Mouse (Mus musculus) hindbrain, postnatal 0 days (tissue): ENCODE measurements around the gene Gm9944. TPM values are rescaled to one million over a fixed set of nuclear protein-coding genes. Genes with fewer than 3 reads are reported as not detected.
A peak's percentile ranks its signal among the peaks of the same experiment; 100 is the strongest.

ENCODE experiments used
- ATAC-seq: fragments of 200-750 bp; cut with Nextera tagmentation; 2 replicates; pipeline ENCODE4 v1.8.0; 2017; ENCODE audit warnings: mild to moderate bottlenecking, moderate TSS enrichment, moderate library complexity
- DNase-seq: peaks from one replicate; pipeline ENCODE4 v3.0.0-alpha.2; 2015; ENCODE audit warnings: low spot score
- H3K27ac ChIP-seq: fragments of 300-500 bp; sonication (generic); 2 replicates; pipeline ENCODE4 v1.5.1; 2014; ENCODE audit warnings: mild to moderate bottlenecking
- H3K27me3 ChIP-seq: fragments of 300-500 bp; sonication (generic); 2 replicates; pipeline ENCODE4 v1.6.1; 2014; ENCODE audit warnings: low read length, mixed read lengths; ENCODE audit not compliant: insufficient read depth
- H3K36me3 ChIP-seq: fragments of 300-500 bp; sonication (generic); 2 replicates; pipeline ENCODE4 v1.6.1; 2014; ENCODE audit warnings: low read length, mixed read lengths; ENCODE audit not compliant: insufficient read depth
- H3K4me1 ChIP-seq: fragments of 300-500 bp; sonication (generic); 2 replicates; pipeline ENCODE4 v1.6.1; 2014; ENCODE audit warnings: antibody characterized with exemption, low read length, mixed read lengths; ENCODE audit not compliant: insufficient read depth
- H3K4me2 ChIP-seq: fragments of 300-500 bp; sonication (generic); 2 replicates; pipeline ENCODE4 v1.6.1; 2014; ENCODE audit warnings: low read depth, mild to moderate bottlenecking, low read length, moderate library complexity, mixed read lengths
- H3K4me3 ChIP-seq: fragments of 300-500 bp; sonication (generic); 2 replicates; pipeline ENCODE4 v1.5.1; 2014; ENCODE audit warnings: low read length
- H3K9ac ChIP-seq: fragments of 300-500 bp; sonication (generic); replicated peaks from 2 replicates; pipeline ENCODE4 v1.6.1; 2014; ENCODE audit warnings: mild to moderate bottlenecking, low read length, moderate library complexity, mixed read lengths
- H3K9me3 ChIP-seq: fragments of 300-500 bp; sonication (generic); 2 replicates; pipeline ENCODE4 v1.6.1; 2016; ENCODE audit warnings: low read length, mixed read lengths
- CTCF ChIP-seq: IDR thresholded peaks from 2 replicates; pipeline ENCODE4 v1.5.1; 2016; ENCODE audit warnings: antibody characterized with exemption, control low read depth, low read depth
- WGBS: fragments of 180-500 bp; shearing (Covaris S2); extraction: QIAGEN DNeasy Blood & Tissue Kit; methylation state at CpG from one replicate; pipeline ENCODE4 v1.1.7; 2014; 5-methylcytosine and 5-hydroxymethylcytosine counted together
- polyA plus RNA-seq: library from polyadenylated mRNA; unstranded; fragments of >200 nt; fragmentation: Nextera tagmentation; extraction: Ambion mirVana; gene quantifications from 2 replicates; pipeline ENCODE4 v1.2.1, GENCODE M21; 2015
- total RNA-seq: library from RNA; depleted of rRNA; stranded (reverse); fragments of >200 nt; gene quantifications from 2 replicates; pipeline ENCODE4 v1.2.3, GENCODE M21; 2014; rRNA removed

Gene Gm9944
- total and polyA plus RNA-seq, 2 experiments from 2014 or later, result not detected

DNA sequence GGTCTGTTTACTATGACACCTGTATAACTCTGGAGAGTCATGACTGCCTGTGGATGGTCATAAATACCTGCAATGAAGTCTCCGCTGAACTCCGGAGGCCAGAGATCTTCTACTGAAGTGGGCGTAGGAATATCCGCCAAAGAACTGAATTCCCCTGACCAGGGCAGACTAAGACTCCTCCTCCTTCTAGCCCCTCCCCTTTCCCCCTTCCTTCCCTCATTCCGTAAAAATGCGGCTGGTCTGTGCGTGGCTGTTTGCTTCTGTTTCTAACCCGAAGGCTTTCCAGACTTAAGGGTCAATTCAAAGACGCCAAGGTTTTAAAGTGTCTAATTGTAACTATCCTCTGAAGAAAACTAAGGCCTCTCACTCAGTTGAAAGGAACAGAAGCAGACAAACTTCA is 44.8 kb downstream of the Gm9944 start, which contains the start of gene Pramef12:
TSS of gene Pramef12 (minus strand) at position 175 of the 400 bp plus-strand sequence.
- Histone ChIP-seq H3K9ac (no peak within 1 kb of the TSS), H3K4me3 (no peak within 1 kb of the TSS), H3K4me1 (no peaks in the 10 kb centered on the region), H3K4me2 (no peak within 1 kb of the TSS), H3K9me3 (peaks cover 7% of the 10 kb centered on the region; the same call in 1 of the 2 replicates), H3K36me3 (no peaks in the 10 kb centered on the region), H3K27ac (no peak within 1 kb of the TSS), H3K27me3 (no peaks in the 10 kb centered on the region)
- 82% methylated on average over 9 of the region's 9 CpGs for WGBS
- no peak for TF ChIP-seq CTCF
- DNase-seq, result no peak
- ATAC-seq, result no peak

DNA sequence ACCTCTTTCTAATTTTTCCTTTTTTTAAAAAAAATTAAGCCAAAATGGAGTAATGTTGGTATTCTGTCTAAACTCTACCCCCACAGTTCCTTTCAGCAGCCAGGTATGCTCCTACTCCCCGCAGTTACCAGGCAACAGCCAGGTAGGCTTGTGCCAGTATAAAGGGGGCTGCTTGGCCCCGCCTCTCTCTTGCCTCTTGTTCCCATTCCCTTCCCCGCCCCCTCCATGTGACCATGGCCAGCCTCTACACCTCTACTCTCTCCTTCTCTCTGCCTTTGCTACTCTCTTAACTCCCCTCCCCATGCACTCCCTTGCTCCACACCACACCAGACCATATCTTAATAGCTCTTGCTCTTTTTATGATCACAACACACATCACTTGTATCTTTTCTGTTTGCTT is 46.9 kb downstream of the Gm9944 start:
- H3K4me3 ChIP-seq, result no peak overlapping the region
- no peak for TF ChIP-seq CTCF
- H3K9me3 ChIP-seq, result peaks cover 7% of the 10 kb centered on the region; the same call in 1 of the 2 replicates
- no peaks in the 10 kb centered on the region for H3K36me3 ChIP-seq
- DNase-seq (no peak), ATAC-seq (no peak)
- H3K4me2 ChIP-seq, result no peak overlapping the region
- no peak overlapping the region for H3K9ac ChIP-seq
- WGBS, result 74% methylated on average over 3 of the region's 3 CpGs
- H3K4me1 ChIP-seq, result no peaks in the 10 kb centered on the region
- no peaks in the 10 kb centered on the region for H3K27me3 ChIP-seq
- no peak overlapping the region for H3K27ac ChIP-seq

DNA sequence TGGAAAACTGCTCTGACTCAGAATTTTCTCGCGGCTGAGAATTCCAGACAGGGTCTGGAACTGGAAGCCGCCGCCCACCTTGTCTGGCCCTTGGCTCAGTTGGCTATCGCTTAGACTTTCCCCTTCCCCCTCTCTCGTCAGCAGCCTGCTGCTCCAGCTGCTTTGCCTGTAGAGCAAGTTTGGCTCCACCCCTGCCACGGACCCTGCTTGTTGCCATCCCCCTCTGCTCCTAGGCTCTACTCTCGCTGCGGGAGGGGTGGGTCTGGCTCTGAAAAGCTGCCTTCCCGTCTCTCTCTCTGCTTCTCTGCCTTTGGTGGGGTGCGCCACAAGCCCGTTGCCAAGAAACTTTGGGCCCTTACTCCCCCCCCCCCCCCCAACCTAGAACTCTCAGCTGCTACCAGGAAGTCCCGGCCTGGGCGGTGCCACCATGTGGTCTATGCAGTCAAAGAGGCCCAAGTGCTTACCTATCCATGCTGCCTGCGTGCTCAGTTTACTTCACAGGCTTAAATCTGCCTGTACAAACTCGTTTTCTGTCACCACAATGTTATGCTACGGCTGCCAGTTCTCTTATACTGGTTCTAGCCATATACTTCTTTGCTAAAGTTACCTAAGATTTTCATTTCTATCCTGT is 48.5 kb downstream of the Gm9944 start:
- no peak for ATAC-seq
- no peak for DNase-seq
- Histone ChIP-seq H3K9me3 (peaks cover 7% of the 10 kb centered on the region; the same call in 1 of the 2 replicates), H3K4me3 (peak overlapping the region; percentile 6; the same call in 1 of the 2 replicates), H3K27ac (no peak overlapping the region), H3K4me2 (peak overlapping the region; percentile 29), H3K27me3 (no peaks in the 10 kb centered on the region), H3K36me3 (no peaks in the 10 kb centered on the region), H3K9ac (no peak overlapping the region), H3K4me1 (no peaks in the 10 kb centered on the region)
- no peak for TF ChIP-seq CTCF
- WGBS, result 11% methylated on average over 17 of the region's 17 CpGs

Other genes with a start within 250 kb of the Gm9944 start
- gene C87977, start 240.0 kb downstream of the Gm9944 start, total RNA-seq, result not detected in 2 replicates
- not detected in 2 replicates for gene C87977, start 240.0 kb downstream of the Gm9944 start, polyA plus RNA-seq
- not detected in 2 replicates for gene Pramel5, start 172.8 kb downstream of the Gm9944 start, total RNA-seq
- gene Pramel5, start 172.8 kb downstream of the Gm9944 start, polyA plus RNA-seq, result not detected in 2 replicates
- gene Gm13128, start 123.1 kb downstream of the Gm9944 start, total RNA-seq, result not detected in 2 replicates
- not detected in 2 replicates for gene Gm13128, start 123.1 kb downstream of the Gm9944 start, polyA plus RNA-seq
- not detected in 2 replicates for gene Gm13119, start 95.4 kb downstream of the Gm9944 start, total RNA-seq
- gene Gm13119, start 95.4 kb downstream of the Gm9944 start, polyA plus RNA-seq, result not detected in 2 replicates
- gene Pramef20, start 75.4 kb downstream of the Gm9944 start, total RNA-seq, result not detected in 2 replicates
- gene Pramef20, start 75.4 kb downstream of the Gm9944 start, polyA plus RNA-seq, result not detected in 2 replicates
- not detected in 2 replicates for gene Pramef12, start 44.9 kb downstream of the Gm9944 start, total RNA-seq
- not detected in 2 replicates for gene Pramef12, start 44.9 kb downstream of the Gm9944 start, polyA plus RNA-seq
- gene 1700012P22Rik, start 14.5 kb downstream of the Gm9944 start, total RNA-seq, result not detected in 2 replicates
- gene 1700012P22Rik, start 14.5 kb downstream of the Gm9944 start, polyA plus RNA-seq, result 0.15 and 0.49 TPM in 2 replicates
- gene Aadacl3, start 10.4 kb upstream of the Gm9944 start, total RNA-seq, result not detected in 2 replicates
- gene Aadacl3, start 10.4 kb upstream of the Gm9944 start, polyA plus RNA-seq, result not detected in 2 replicates
- not detected in 2 replicates for gene 9430007A20Rik, start 66.5 kb upstream of the Gm9944 start, total RNA-seq
- not detected in 2 replicates for gene 9430007A20Rik, start 66.5 kb upstream of the Gm9944 start, polyA plus RNA-seq
- not detected in 2 replicates for gene Gm13124, start 111.8 kb upstream of the Gm9944 start, total RNA-seq
- not detected in 2 replicates for gene Gm13124, start 111.8 kb upstream of the Gm9944 start, polyA plus RNA-seq
- not detected in 2 replicates for gene Aadacl4, start 160.4 kb upstream of the Gm9944 start, total RNA-seq
- not detected in 2 replicates for gene Aadacl4, start 160.4 kb upstream of the Gm9944 start, polyA plus RNA-seq
- gene Gm436, start 233.1 kb upstream of the Gm9944 start, total RNA-seq, result not detected in 2 replicates
- gene Gm436, start 233.1 kb upstream of the Gm9944 start, polyA plus RNA-seq, result not detected in 2 replicates